Mouse (Mus musculus): ENCODE measurements around the gene Dnah2.

GRCm38 (mm10) chr11:69386758-69387157, 162.2 kb downstream of the Dnah2 start:
- no peak for TF ChIP-seq USF1 (IDR thresholded peaks at IDR 0.05; ENCODE audit: low read depth)
- no peak for TF ChIP-seq CTCF (IDR thresholded peaks at IDR 0.05; ENCODE audit: control insufficient read depth, insufficient read depth, insufficient read length)
- no peak for TF ChIP-seq MYOG (IDR thresholded peaks at IDR 0.05; ENCODE audit: control insufficient read depth, extremely low read depth, insufficient read length)

All from C2C12 (cell line).